Mouse (Mus musculus): ENCODE data around the gene Ddr2. TPM values are rescaled to one million over a fixed set of nuclear protein-coding genes. Genes with fewer than 3 reads are reported as not detected.

The Ddr2 gene
- total and polyA plus RNA-seq, 3 experiments, result 0.17 to 0.37 (median 0.30) TPM

- TF ChIP-seq SIN3A (IDR thresholded peaks at IDR 0.05; ENCODE audit: low read length) (no peak), RAD21 (IDR thresholded peaks at IDR 0.05; ENCODE audit: low read depth, low read length) (no peak), ZMIZ1 (IDR thresholded peaks at IDR 0.05; ENCODE audit: low read depth, low read length) (no peak), NRF1 (IDR thresholded peaks at IDR 0.05; ENCODE audit: low read depth, low read length) (no peak), MAX (IDR thresholded peaks at IDR 0.05; ENCODE audit: low read length) (no peak), MEF2A (IDR thresholded peaks at IDR 0.05; ENCODE audit: borderline replicate concordance, low read depth, low read length) (no peak), USF2 (conservative IDR thresholded peaks at IDR 0.05; ENCODE audit: low read depth, low read length) (no peak), EP300 (IDR thresholded peaks at IDR 0.05; ENCODE audit: low read length) (no peak), MYC (IDR thresholded peaks at IDR 0.05; ENCODE audit: low read depth, low read length) (no peak), GABPA (IDR thresholded peaks at IDR 0.05; ENCODE audit: insufficient replicate concordance, low read depth, low read length) (no peak), ZNF384 (IDR thresholded peaks at IDR 0.05; ENCODE audit: low read depth, low read length) (no peak), MAFK (IDR thresholded peaks at IDR 0.05; ENCODE audit: insufficient replicate concordance, low read length) (no peak), E2F4 (IDR thresholded peaks at IDR 0.05; ENCODE audit: insufficient replicate concordance, low read depth, low read length) (no peak), MXI1 (IDR thresholded peaks at IDR 0.05; ENCODE audit: low read depth, low read length) (no peak), NELFE (IDR thresholded peaks at IDR 0.05; ENCODE audit: low read depth, low read length) (no peak), JUND (conservative IDR thresholded peaks at IDR 0.05; ENCODE audit: low read depth, low read length) (no peak), HCFC1 (IDR thresholded peaks at IDR 0.05; ENCODE audit: low read depth, low read length) (no peak), CTCF (conservative IDR thresholded peaks at IDR 0.05 in 1 of 2, IDR thresholded peaks at IDR 0.05 in 1 of 2; ENCODE audit: low read depth in 2 of 2, low read length in 2 of 2) (no peak), TBP (conservative IDR thresholded peaks at IDR 0.05; ENCODE audit: low read depth, low read length) (no peak), ZKSCAN1 (IDR thresholded peaks at IDR 0.05; ENCODE audit: borderline replicate concordance, low read depth, low read length) (no peak)
- DNase-seq (ENCODE audit: extremely low read depth), result no peak
- H3K9me3 ChIP-seq (replicated peaks; ENCODE audit: low read length), result peaks cover 3% of the 10 kb centered on the region
- in situ Hi-C loops (cut with MboI; ENCODE audit: low pct_ligation_motif_present, low pct_unique_long_range_greater_than_20kb, low sequenced_read_pairs), result no loop called here
- H3K27ac ChIP-seq (ENCODE audit: insufficient read depth, low read depth), result no peak overlapping the region
- H3K4me3 ChIP-seq (replicated peaks in 1 of 3; ENCODE audit: low read depth in 2 of 3, low read length in 2 of 3, poor library complexity in 1 of 3), result no peak overlapping the region
- H3K79me2 ChIP-seq (replicated peaks; ENCODE audit: control insufficient read depth, extremely low read depth, insufficient read depth, poor library complexity, severe bottlenecking), result no peaks in the 10 kb centered on the region
- no peak overlapping the region for H3K4me2 ChIP-seq (ENCODE audit: insufficient read depth, low read depth, poor library complexity, severe bottlenecking)
- no peak overlapping the region for H3K9ac ChIP-seq (ENCODE audit: insufficient read depth, low read depth)
- H3K36me3 ChIP-seq (replicated peaks in 1 of 2; ENCODE audit: control insufficient read depth in 1 of 2, insufficient read depth in 1 of 2, low read length in 1 of 2), result no peaks in the 10 kb centered on the region
- dilution Hi-C loops (cut with MboI; ENCODE audit: extremely low pct_ligation_motif_present, extremely low pct_unique_long_range_greater_than_20kb, low sequenced_read_pairs), result no loop called here
- peaks cover under 1 to 37% of the 10 kb centered on the region in 2 experiments for H3K4me1 ChIP-seq (ENCODE audit: control insufficient read depth in 1 of 2, insufficient read depth in 2 of 2)
- H3K27me3 ChIP-seq (replicated peaks), result no peaks in the 10 kb centered on the region
Measured at GRCm38 (mm10) chr1:170058051-170058450, 52.5 kb downstream of the Ddr2 start.

DNA sequence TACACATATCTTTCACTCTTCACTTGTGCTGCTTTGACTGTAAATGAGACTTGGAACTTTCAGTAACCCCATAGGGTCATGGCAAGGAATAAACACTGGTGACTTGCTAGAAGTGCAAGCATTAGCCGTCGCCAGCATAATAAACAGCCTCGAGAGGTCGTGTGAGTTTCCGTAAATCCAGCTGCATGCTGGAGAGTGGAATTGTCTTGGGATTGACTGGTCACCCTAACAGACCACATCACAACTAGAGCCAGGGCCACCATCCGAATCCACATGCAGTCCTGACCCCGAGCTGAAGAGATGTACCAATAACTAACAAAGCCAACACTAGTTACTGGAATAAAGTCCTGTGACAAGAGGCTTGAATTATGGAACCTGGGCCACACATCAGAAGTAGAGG, 53.0 kb downstream of the Ddr2 start:
- Histone ChIP-seq H3K79me2 (replicated peaks; ENCODE audit: control insufficient read depth, extremely low read depth, insufficient read depth, poor library complexity, severe bottlenecking) (no peaks in the 10 kb centered on the region), H3K9me3 (replicated peaks; ENCODE audit: low read length) (peaks cover 3% of the 10 kb centered on the region), H3K27me3 (replicated peaks) (no peaks in the 10 kb centered on the region), H3K4me1 (ENCODE audit: control insufficient read depth in 1 of 2, insufficient read depth in 2 of 2) (peaks cover 3 to 37% of the 10 kb centered on the region in 2 experiments), H3K4me2 (ENCODE audit: insufficient read depth, low read depth, poor library complexity, severe bottlenecking) (no peak overlapping the region), H3K36me3 (replicated peaks in 1 of 2; ENCODE audit: control insufficient read depth in 1 of 2, insufficient read depth in 1 of 2, low read length in 1 of 2) (no peaks in the 10 kb centered on the region), H3K9ac (ENCODE audit: insufficient read depth, low read depth) (no peak overlapping the region), H3K4me3 (replicated peaks in 1 of 3; ENCODE audit: low read depth in 2 of 3, low read length in 2 of 3, poor library complexity in 1 of 3) (no peak overlapping the region), H3K27ac (ENCODE audit: insufficient read depth, low read depth) (no peak overlapping the region)
- in situ Hi-C loops (cut with MboI; ENCODE audit: low pct_ligation_motif_present, low pct_unique_long_range_greater_than_20kb, low sequenced_read_pairs), result no loop called here
- no peak for TF ChIP-seq CHD2 (IDR thresholded peaks at IDR 0.05; ENCODE audit: low read length)
- no peak for TF ChIP-seq ZMIZ1 (IDR thresholded peaks at IDR 0.05; ENCODE audit: low read depth, low read length)
- TF ChIP-seq BHLHE40 (IDR thresholded peaks at IDR 0.05; ENCODE audit: low read depth, low read length), result no peak
- no peak for TF ChIP-seq JUND (conservative IDR thresholded peaks at IDR 0.05; ENCODE audit: low read depth, low read length)
- no peak for TF ChIP-seq POLR2AphosphoS2 (IDR thresholded peaks at IDR 0.05; ENCODE audit: low read depth, low read length)
- TF ChIP-seq HCFC1 (IDR thresholded peaks at IDR 0.05; ENCODE audit: low read depth, low read length), result no peak
- no peak for TF ChIP-seq RAD21 (IDR thresholded peaks at IDR 0.05; ENCODE audit: low read depth, low read length)
- TF ChIP-seq GABPA (IDR thresholded peaks at IDR 0.05; ENCODE audit: insufficient replicate concordance, low read depth, low read length), result no peak
- no peak for TF ChIP-seq MEF2A (IDR thresholded peaks at IDR 0.05; ENCODE audit: borderline replicate concordance, low read depth, low read length)
- no peak for TF ChIP-seq MAFK (IDR thresholded peaks at IDR 0.05; ENCODE audit: insufficient replicate concordance, low read length)
- no peak for TF ChIP-seq IRF4 (IDR thresholded peaks at IDR 0.05; ENCODE audit: low read depth, low read length)
- no peak for TF ChIP-seq JUN (IDR thresholded peaks at IDR 0.05; ENCODE audit: insufficient read depth, low read depth, low read length)
- TF ChIP-seq MAX (IDR thresholded peaks at IDR 0.05; ENCODE audit: low read length), result no peak
- no peak for TF ChIP-seq MXI1 (IDR thresholded peaks at IDR 0.05; ENCODE audit: low read depth, low read length)
- TF ChIP-seq TBP (conservative IDR thresholded peaks at IDR 0.05; ENCODE audit: low read depth, low read length), result no peak
- DNase-seq (ENCODE audit: extremely low read depth), result no peak
- dilution Hi-C loops (cut with MboI; ENCODE audit: extremely low pct_ligation_motif_present, extremely low pct_unique_long_range_greater_than_20kb, low sequenced_read_pairs), result no loop called here

All from CH12.LX (cell line).